Mouse (Mus musculus): ENCODE results near the gene Cog5.

The Cog5 gene

GRCm38 (mm10) chr12:31924135-31924534, 269.5 kb downstream of the Cog5 start:
- TF ChIP-seq GATA4 (IDR thresholded peaks at IDR 0.05; ENCODE audit: insufficient replicate concordance, low read length): no peak

- TF ChIP-seq GATA4 (IDR thresholded peaks at IDR 0.05; ENCODE audit: insufficient replicate concordance, low read length): no peak
These were observed 270.7 kb downstream of the Cog5 start for GRCm38 (mm10) chr12:31925343-31925742.

- TF ChIP-seq GATA4 (IDR thresholded peaks at IDR 0.05; ENCODE audit: insufficient replicate concordance, low read length): no peak
These were observed 272.0 kb downstream of the Cog5 start for GRCm38 (mm10) chr12:31926661-31927061.

GRCm38 (mm10) chr12:31928498-31928897, 273.8 kb downstream of the Cog5 start:
- no peak for TF ChIP-seq GATA4 (IDR thresholded peaks at IDR 0.05; ENCODE audit: insufficient replicate concordance, low read length)

GRCm38 (mm10) chr12:31931818-31932217, 277.1 kb downstream of the Cog5 start:
- TF ChIP-seq GATA4 (IDR thresholded peaks at IDR 0.05; ENCODE audit: insufficient replicate concordance, low read length): no peak

- no peak for TF ChIP-seq GATA4 (IDR thresholded peaks at IDR 0.05; ENCODE audit: insufficient replicate concordance, low read length)
These were observed 282.1 kb downstream of the Cog5 start for GRCm38 (mm10) chr12:31936657-31937300.

GRCm38 (mm10) chr12:31937613-31938012, 282.9 kb downstream of the Cog5 start:
- TF ChIP-seq GATA4 (IDR thresholded peaks at IDR 0.05; ENCODE audit: insufficient replicate concordance, low read length): no peak

- no peak for TF ChIP-seq GATA4 (IDR thresholded peaks at IDR 0.05; ENCODE audit: insufficient replicate concordance, low read length)
These were observed 283.8 kb downstream of the Cog5 start for GRCm38 (mm10) chr12:31938391-31938997.

GRCm38 (mm10) chr12:31939026-31939425, 284.4 kb downstream of the Cog5 start:
- TF ChIP-seq GATA4 (IDR thresholded peaks at IDR 0.05; ENCODE audit: insufficient replicate concordance, low read length): no peak

GRCm38 (mm10) chr12:31943020-31943654, 288.5 kb downstream of the Cog5 start:
- no peak for TF ChIP-seq GATA4 (IDR thresholded peaks at IDR 0.05; ENCODE audit: insufficient replicate concordance, low read length)

- TF ChIP-seq GATA4 (IDR thresholded peaks at IDR 0.05; ENCODE audit: insufficient replicate concordance, low read length): no peak
These were observed 289.7 kb downstream of the Cog5 start for GRCm38 (mm10) chr12:31944405-31944804.

GRCm38 (mm10) chr12:31947476-31947875, 292.8 kb downstream of the Cog5 start:
- TF ChIP-seq GATA4 (IDR thresholded peaks at IDR 0.05; ENCODE audit: insufficient replicate concordance, low read length): no peak

- no peak for TF ChIP-seq GATA4 (IDR thresholded peaks at IDR 0.05; ENCODE audit: insufficient replicate concordance, low read length)
These were observed 293.7 kb downstream of the Cog5 start for GRCm38 (mm10) chr12:31948101-31949000.

- TF ChIP-seq GATA4 (IDR thresholded peaks at IDR 0.05; ENCODE audit: insufficient replicate concordance, low read length): no peak; the same call in 1 of the 2 replicates
These were observed 294.6 kb downstream of the Cog5 start for GRCm38 (mm10) chr12:31949193-31949741.

All from liver, adult (tissue).